Mouse (Mus musculus): ENCODE results near the gene Gm26965. TPM values are rescaled to one million over a fixed set of nuclear protein-coding genes. Genes with fewer than 3 reads are reported as not detected.

The Gm26965 gene
- polyA plus RNA-seq, 1 experiment: 0.06 TPM

Other genes with a start within 250 kb of the Gm26965 start
- 3.5 and 3.8 TPM in 2 replicates for gene Zfp458, start 247.7 kb downstream of the Gm26965 start, polyA plus RNA-seq (2012; rRNA removed)
- gene Zfp457, start 219.7 kb downstream of the Gm26965 start, polyA plus RNA-seq (2012; rRNA removed): 3.0 and 3.7 TPM in 2 replicates
- 2.5 and 2.7 TPM in 2 replicates for gene Zfp595, start 193.6 kb downstream of the Gm26965 start, polyA plus RNA-seq (2012; rRNA removed)
- gene Gm28044, start 165.6 kb downstream of the Gm26965 start, polyA plus RNA-seq (2012; rRNA removed): not detected in 2 replicates
- gene Zfp953, start 165.5 kb downstream of the Gm26965 start, polyA plus RNA-seq (2012; rRNA removed): 0.48 TPM in 2 replicates
- gene Gm28041, start 150.4 kb downstream of the Gm26965 start, polyA plus RNA-seq (2012; rRNA removed): 0.38 TPM in 1 of 2 replicates, not detected in the other
- 0.48 and 0.62 TPM in 2 replicates for gene Zfp456, start 150.3 kb downstream of the Gm26965 start, polyA plus RNA-seq (2012; rRNA removed)
- gene Zfp429, start 126.3 kb downstream of the Gm26965 start, polyA plus RNA-seq (2012; rRNA removed): 3.2 and 3.4 TPM in 2 replicates
- 2.3 and 2.5 TPM in 2 replicates for gene Zfp459, start 104.7 kb downstream of the Gm26965 start, polyA plus RNA-seq (2012; rRNA removed)
- gene Zfp874a, start 74.5 kb downstream of the Gm26965 start, polyA plus RNA-seq (2012; rRNA removed): 8.2 and 8.4 TPM in 2 replicates
- 8.2 and 9.4 TPM in 2 replicates for gene Zfp874b, start 41.9 kb downstream of the Gm26965 start, polyA plus RNA-seq (2012; rRNA removed)
- 5.6 and 5.8 TPM in 2 replicates for gene Zfp58, start 25.6 kb downstream of the Gm26965 start, polyA plus RNA-seq (2012; rRNA removed)
- 25.7 and 33.8 TPM in 2 replicates for gene Zfp87, start within 50 bp of the Gm26965 start, polyA plus RNA-seq (2012; rRNA removed)
- 4.6 and 5.3 TPM in 2 replicates for gene Zfp748, start 27.7 kb upstream of the Gm26965 start, polyA plus RNA-seq (2012; rRNA removed)
- 3.0 and 4.1 TPM in 2 replicates for gene Zfp729b, start 83.6 kb upstream of the Gm26965 start, polyA plus RNA-seq (2012; rRNA removed)
- not detected in 2 replicates for gene Gm49345, start 111.6 kb upstream of the Gm26965 start, polyA plus RNA-seq (2012; rRNA removed)
- gene Zfp729a, start 111.6 kb upstream of the Gm26965 start, polyA plus RNA-seq (2012; rRNA removed): 3.1 and 4.1 TPM in 2 replicates
- gene Zfp738, start 160.9 kb upstream of the Gm26965 start, polyA plus RNA-seq (2012; rRNA removed): 12.4 and 14.3 TPM in 2 replicates
- gene Zfp65, start 203.0 kb upstream of the Gm26965 start, polyA plus RNA-seq (2012; rRNA removed): 4.5 and 5.0 TPM in 2 replicates
- 3.1 and 3.9 TPM in 2 replicates for gene Zfp85, start 229.1 kb upstream of the Gm26965 start, polyA plus RNA-seq (2012; rRNA removed)